Mouse (Mus musculus) liver, postnatal 0 days (tissue): ENCODE measurements around the gene Nxnl1.
A peak's percentile ranks its signal among the peaks of the same experiment; 100 is the strongest.

Source experiments
- CTCF ChIP-seq: sonication (generic); IDR thresholded peaks from 2 replicates; pipeline ENCODE4 v1.5.1; 2016; ENCODE audit warnings: antibody characterized with exemption, low read depth
- EP300 ChIP-seq: IDR thresholded peaks from 2 replicates; pipeline ENCODE4 v1.6.1; 2016; ENCODE audit warnings: antibody characterized with exemption, low read depth, mild to moderate bottlenecking

DNA sequence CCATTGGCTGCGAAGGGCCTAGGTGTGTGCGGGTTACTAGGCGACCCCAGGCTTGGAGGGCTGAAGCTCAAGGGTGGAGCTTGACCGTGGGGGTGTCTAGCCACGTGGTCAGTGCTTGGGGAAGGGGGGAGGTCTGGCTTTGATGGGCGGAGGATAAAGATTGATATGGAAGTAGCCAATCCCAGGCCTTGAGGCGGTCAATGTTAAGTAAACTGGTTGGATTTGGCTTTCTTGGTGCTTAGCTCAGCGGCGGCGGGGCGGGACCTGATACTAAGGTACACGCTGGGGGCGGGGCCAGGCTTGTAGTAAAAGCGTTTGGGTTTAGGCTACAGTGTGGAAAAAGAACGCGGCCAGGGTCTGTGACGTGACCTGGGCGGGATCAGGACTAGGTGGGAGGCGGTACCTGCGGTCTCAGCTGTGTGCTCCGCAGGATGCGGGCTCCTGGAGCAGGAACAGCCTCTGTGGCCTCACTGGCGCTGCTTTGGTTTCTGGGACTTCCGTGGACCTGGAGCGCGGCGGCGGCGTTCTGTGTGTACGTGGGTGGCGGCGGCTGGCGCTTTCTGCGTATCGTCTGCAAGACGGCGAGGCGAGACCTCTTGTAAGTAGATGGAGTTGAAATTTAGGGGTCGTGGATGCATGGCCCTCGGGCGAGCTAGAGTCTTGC, 4.0 kb upstream of the Nxnl1 start:
- TF ChIP-seq EP300 (peak; percentile 48; the same call in 1 of the 2 replicates), CTCF (no peak)
